Mouse (Mus musculus) embryonic facial prominence, embryonic 11.5 days (tissue): Measurements from ENCODE around the gene Vmn1r225. TPM values are rescaled to one million over a fixed set of nuclear protein-coding genes. Genes with fewer than 3 reads are reported as not detected.
"Not testable (repeated sequence)": the region's sequence is repeated elsewhere in the genome, so short reads cannot be mapped to it uniquely, and the experiment has no call there.

ENCODE experiments used
- ATAC-seq: fragments of 200-750 bp; cut with Nextera tagmentation; replicated peaks from 2 replicates; pipeline ENCODE4 v1.8.0; 2017; ENCODE audit warnings: low read depth; ENCODE audit not compliant: insufficient number of reproducible peaks, low FRiP score, low TSS enrichment
- DNase-seq: peaks from one replicate; pipeline ENCODE4 v3.0.0-alpha.2; 2015; ENCODE audit warnings: low spot score
- H3K27ac ChIP-seq: fragments of 300-500 bp; sonication (generic); replicated peaks from 2 replicates; pipeline ENCODE4 v1.5.1; 2014; ENCODE audit warnings: mild to moderate bottlenecking, low read depth, low read length, control low read depth
- H3K27me3 ChIP-seq: fragments of 300-500 bp; sonication (generic); 2 replicates; pipeline ENCODE4 v1.6.1; 2014; ENCODE audit warnings: mild to moderate bottlenecking, low read length, moderate library complexity, mixed read lengths; ENCODE audit not compliant: control insufficient read depth, insufficient read depth
- H3K36me3 ChIP-seq: fragments of 300-500 bp; sonication (generic); replicated peaks from 2 replicates; pipeline ENCODE4 v1.6.1; 2014; ENCODE audit warnings: low read depth, mild to moderate bottlenecking, low read length, moderate library complexity, mixed read lengths; ENCODE audit not compliant: control insufficient read depth, insufficient read depth
- H3K4me1 ChIP-seq: fragments of 300-500 bp; sonication (generic); 2 replicates; pipeline ENCODE4 v1.6.1; 2014; ENCODE audit warnings: low read length, mixed read lengths; ENCODE audit not compliant: control insufficient read depth, insufficient read depth
- H3K4me2 ChIP-seq: fragments of 300-500 bp; sonication (generic); 2 replicates; pipeline ENCODE4 v1.6.1; 2014; ENCODE audit warnings: low read depth, mild to moderate bottlenecking, control low read depth, low read length, moderate library complexity
- H3K4me3 ChIP-seq: fragments of 300-500 bp; sonication (generic); 2 replicates; pipeline ENCODE4 v1.5.1; 2014; ENCODE audit warnings: low read depth, low read length, control low read depth
- H3K9ac ChIP-seq: fragments of 300-500 bp; sonication (generic); replicated peaks from 2 replicates; pipeline ENCODE4 v1.6.1; 2014; ENCODE audit warnings: mild to moderate bottlenecking, control low read depth, low read length
- H3K9me3 ChIP-seq: fragments of 300-500 bp; sonication (generic); replicated peaks from 2 replicates; pipeline ENCODE4 v1.6.1; 2016; ENCODE audit warnings: mild to moderate bottlenecking, low read length, inconsistent platforms, mixed read lengths; ENCODE audit not compliant: control insufficient read depth
- WGBS: fragments of 180-500 bp; shearing (Covaris S2); extraction: QIAGEN DNeasy Blood & Tissue Kit; methylation state at CpG from one replicate; pipeline ENCODE4 v1.1.7; 2014; 5-methylcytosine and 5-hydroxymethylcytosine counted together
- polyA plus RNA-seq: library from polyadenylated mRNA; unstranded; fragments of >200 nt; fragmentation: Nextera tagmentation; extraction: Ambion mirVana; gene quantifications from 2 replicates; pipeline ENCODE4 v1.2.1, GENCODE M21; 2014

The Vmn1r225 gene
- not detected in 2 replicates for polyA plus RNA-seq

GRCm38 (mm10) chr17:20497858-20498257 lies at the start of gene Vmn1r225:
TSS of gene Vmn1r225 (plus strand) at chr17:20498158.
- no peaks in the 10 kb centered on the region for H3K27me3 ChIP-seq
- no peak for DNase-seq
- no peak within 1 kb of the TSS for H3K4me3 ChIP-seq

GRCm38 (mm10) chr17:20473311-20473710 lies 24.6 kb upstream of the Vmn1r225 start:
- H3K4me2 ChIP-seq: no peak overlapping the region
- no peak overlapping the region for H3K9ac ChIP-seq
- H3K27ac ChIP-seq: no peak overlapping the region
- H3K4me3 ChIP-seq: no peak overlapping the region
- DNase-seq (no peak), ATAC-seq (no peak)
- H3K36me3 ChIP-seq: no peaks in the 10 kb centered on the region
- whole genome bisulfite sequencing: 80% methylated on average over 3 of the region's 3 CpGs
- no peaks in the 10 kb centered on the region for H3K4me1 ChIP-seq
- H3K9me3 ChIP-seq: no peaks in the 10 kb centered on the region
- no peaks in the 10 kb centered on the region for H3K27me3 ChIP-seq

More at GRCm38 (mm10) chr17:20497858-20498257, at the start of gene Vmn1r225:
- Histone ChIP-seq H3K4me1 (no peaks in the 10 kb centered on the region), H3K36me3 (no peaks in the 10 kb centered on the region), H3K27ac (no peak within 1 kb of the TSS), H3K9ac (no peak within 1 kb of the TSS), H3K4me2 (no peak within 1 kb of the TSS), H3K9me3 (no peaks in the 10 kb centered on the region)
- ATAC-seq: no peak

GRCm38 (mm10) chr17:20481231-20481630 lies 16.7 kb upstream of the Vmn1r225 start, which contains the start of gene Vmn2r108:
TSS of gene Vmn2r108 (minus strand) at chr17:20481331.
- ATAC-seq: no peak
- H3K27me3 ChIP-seq: no peaks in the 10 kb centered on the region
- H3K27ac ChIP-seq: no peak within 1 kb of the TSS

GRCm38 (mm10) chr17:20508247-20508646 lies 10.3 kb downstream of the Vmn1r225 start:
- not testable (repeated sequence) for ATAC-seq, H3K9ac ChIP-seq, H3K9me3 ChIP-seq, H3K4me3 ChIP-seq, DNase-seq, H3K4me2 ChIP-seq, H3K4me1 ChIP-seq, H3K27me3 ChIP-seq, H3K27ac ChIP-seq, H3K36me3 ChIP-seq

More at GRCm38 (mm10) chr17:20481231-20481630, 16.7 kb upstream of the Vmn1r225 start, which contains the start of gene Vmn2r108:
- DNase-seq: no peak
- Histone ChIP-seq H3K36me3 (no peaks in the 10 kb centered on the region), H3K4me1 (no peaks in the 10 kb centered on the region), H3K9me3 (no peaks in the 10 kb centered on the region), H3K4me3 (no peak within 1 kb of the TSS), H3K9ac (no peak within 1 kb of the TSS), H3K4me2 (no peak within 1 kb of the TSS)

Other genes with a start within 250 kb of the Vmn1r225 start
- gene Vmn2r106, start 212.6 kb upstream of the Vmn1r225 start, polyA plus RNA-seq: not detected in 2 replicates
- not detected in 2 replicates for gene Vmn2r107, start 152.9 kb upstream of the Vmn1r225 start, polyA plus RNA-seq
- gene Vmn1r224, start 84.0 kb upstream of the Vmn1r225 start, polyA plus RNA-seq: not detected in 2 replicates
- not detected in 2 replicates for gene Vmn2r108, start 16.8 kb upstream of the Vmn1r225 start, polyA plus RNA-seq
- not detected in 2 replicates for gene Vmn2r109, start 66.6 kb downstream of the Vmn1r225 start, polyA plus RNA-seq
- gene Vmn2r110, start 98.3 kb downstream of the Vmn1r225 start, polyA plus RNA-seq: 0.04 and 0.06 TPM in 2 replicates
- not detected in 2 replicates for gene Fpr-rs3, start 126.7 kb downstream of the Vmn1r225 start, polyA plus RNA-seq
- not detected in 2 replicates for gene Vmn1r226, start 184.7 kb downstream of the Vmn1r225 start, polyA plus RNA-seq
- gene Vmn1r227, start 231.7 kb downstream of the Vmn1r225 start, polyA plus RNA-seq: not detected in 2 replicates